Mouse (Mus musculus): ENCODE measurements around the gene Osbpl9.

DNA sequence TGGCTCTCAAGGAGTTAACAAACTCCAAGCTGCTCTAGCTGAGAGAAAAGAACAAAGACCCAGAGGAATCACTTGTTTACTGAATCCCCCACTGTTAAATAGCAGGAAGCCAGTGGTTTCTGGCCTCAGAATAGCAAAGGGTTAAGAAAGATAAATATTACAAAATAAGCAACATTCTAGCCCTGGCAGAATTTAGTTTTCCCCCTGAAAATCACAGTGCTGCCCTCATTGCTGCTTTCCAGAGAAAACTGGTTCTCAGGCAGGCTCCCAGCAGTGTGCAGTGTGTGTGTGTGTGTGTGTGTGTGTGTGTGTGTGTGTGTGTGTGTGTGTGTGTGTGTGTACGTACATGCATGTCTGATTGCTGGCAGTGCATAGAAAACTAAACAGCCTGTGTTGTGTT lies 149.8 kb downstream of the Osbpl9 start:
- TF ChIP-seq CTCF (IDR thresholded peaks at IDR 0.05; ENCODE audit: low read depth) (no peak), EP300 (IDR thresholded peaks at IDR 0.05; ENCODE audit: low read depth) (no peak)
